Mouse (Mus musculus): ENCODE measurements around the gene Tmbim1.

- TF ChIP-seq POLR2A (IDR thresholded peaks at IDR 0.05; ENCODE audit: insufficient read depth, low read depth, low read length) = no peak
- TF ChIP-seq EP300 (IDR thresholded peaks at IDR 0.05; ENCODE audit: insufficient read depth, low read depth, low read length) = no peak
Measured at GRCm38 (mm10) chr1:74289248-74289647, 16.2 kb downstream of the Tmbim1 start.
